ENCODE assay signal across 13 mouse cellular contexts in the genomic region with DNA sequence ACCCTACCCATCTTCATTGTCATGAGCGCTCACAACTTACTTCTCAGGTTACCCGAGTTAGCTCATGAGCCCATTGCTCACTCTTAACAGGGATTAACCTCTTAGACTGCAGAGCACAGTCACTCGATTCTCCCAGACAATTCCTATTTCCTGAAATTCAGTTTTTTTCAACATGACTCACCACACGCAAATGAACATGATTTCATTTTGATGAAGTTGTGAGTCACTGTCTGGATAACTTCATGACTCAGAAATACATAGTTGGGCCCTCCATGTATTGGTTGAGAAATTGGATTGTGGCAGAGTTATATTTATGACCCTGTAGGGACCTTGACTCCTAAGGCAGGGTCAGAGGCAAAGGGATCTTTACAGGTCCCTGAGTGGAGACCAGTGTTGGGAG.
DNase-seq lines count a peak whose midpoint lies in the region.
"Had no signal": no experiment of that assay in that cellular context is flagged by ENCODE, and none has a peak within 500 bp of the region (broad histone marks: within the 10 kb centered on the region; RNA-seq: fewer than 3 reads in every experiment).

No protein-coding gene starts in this region.

- peak; percentile 23 for DNase-seq in adrenal gland, adult 2 months
- DNase-seq in adrenal gland, postnatal 10 days, result no peak
- DNase-seq in 3134 (ENCODE audit: extremely low read depth, insufficient read length, low spot score) (peak; percentile 37), NIH3T3 (ENCODE audit: low read depth) (peak; percentile 73)
- DNase-seq in fibroblast of lung, adult 2 months (ENCODE audit: low read depth), result peak; percentile 54
- DNase-seq in B cell, adult 2 months, result no peak
- no peak for DNase-seq in heart, postnatal 4 days
- DNase-seq: cerebellum, adult 18-20 months; cerebellum, adult 9-11 months; cerebellum, postnatal 36 days; gastrocnemius, adult 2 months; gastrocnemius, postnatal 25 days; kidney, adult 9 months had no signal

Comparison
In these comparisons a context has a peak if more than half of its experiments do, and no peak if none do; other contexts are left out.
1. DNase-seq: peak in adrenal gland, adult 2 months (single experiment), 3134 (single experiment), NIH3T3 (single experiment) and fibroblast of lung, adult 2 months (single experiment); none in adrenal gland, postnatal 10 days (single experiment), B cell, adult 2 months (0 of 2) and heart, postnatal 4 days (single experiment).